Mouse (Mus musculus): ENCODE data around the gene Mettl23.
"Not testable (repeated sequence)": the region's sequence is repeated elsewhere in the genome, so short reads cannot be mapped to it uniquely, and the experiment has no call there.

Mettl23 gene

GRCm38 (mm10) chr11:116884061-116884460 is 41.0 kb downstream of the Mettl23 start:
- DNase-seq = no peak

DNA sequence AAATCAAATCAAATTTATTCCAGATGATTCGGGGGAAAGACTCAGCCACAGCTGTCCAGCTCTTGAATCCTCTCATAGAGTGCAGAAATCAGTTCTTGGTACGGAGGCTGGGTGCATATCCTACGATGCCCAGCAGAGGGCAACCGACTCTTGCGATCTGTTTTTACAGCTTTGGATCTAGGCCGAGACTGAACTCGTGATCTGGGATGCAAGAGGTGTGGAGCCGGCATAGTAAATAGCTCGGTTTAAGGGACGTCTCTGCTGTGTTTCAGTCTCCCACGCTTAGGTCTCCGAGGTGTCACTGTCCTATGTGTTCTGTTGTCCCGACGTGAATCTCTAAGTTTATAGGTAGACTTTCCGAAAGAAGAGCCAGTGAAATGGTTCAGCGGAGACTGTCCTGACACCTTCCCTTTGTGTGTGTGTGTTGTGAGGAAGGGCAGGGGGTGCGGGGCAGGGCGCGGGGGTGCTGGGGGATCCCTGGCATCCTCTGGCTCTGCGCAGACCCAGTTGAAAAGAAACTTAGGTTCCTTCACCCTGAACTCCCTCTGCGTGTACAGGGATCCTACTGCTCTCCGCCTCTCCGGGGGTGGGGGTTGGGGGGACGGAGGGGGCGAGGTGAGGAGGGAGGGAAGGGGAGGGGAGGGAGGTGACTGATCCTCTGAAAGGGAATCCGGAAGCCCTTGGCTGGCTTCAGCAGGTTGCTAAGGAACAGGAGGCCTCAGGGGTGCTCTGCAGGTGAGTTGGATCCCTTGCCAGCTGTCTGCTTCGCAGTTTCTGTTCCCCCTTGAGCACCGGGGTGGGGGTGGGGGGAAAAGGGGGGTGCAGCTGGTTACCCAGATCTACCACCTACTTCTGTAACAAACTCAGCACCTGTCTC is 42.4 kb downstream of the Mettl23 start:
- DNase-seq = peak; percentile 74 to 80

DNA sequence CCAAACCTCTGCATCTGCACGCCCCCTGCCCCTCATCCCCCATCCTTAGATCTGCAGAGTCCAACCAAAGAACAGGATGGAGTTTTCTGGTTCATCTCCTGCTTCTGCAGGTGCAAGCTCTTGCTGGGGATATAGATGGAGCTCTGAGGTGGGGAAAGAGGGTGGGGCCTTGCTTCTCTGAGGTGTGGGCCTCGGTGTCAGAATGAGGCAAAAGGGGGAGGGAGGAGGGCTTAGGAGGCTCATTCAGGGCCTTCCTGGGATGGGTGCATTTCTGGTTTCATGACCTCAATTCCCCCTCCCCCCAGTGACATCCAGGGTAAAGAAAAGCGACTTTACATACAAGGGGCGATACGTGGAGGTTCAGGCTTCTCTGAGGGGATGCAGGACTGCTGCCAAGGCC is 44.1 kb downstream of the Mettl23 start:
- no peak for DNase-seq

DNA sequence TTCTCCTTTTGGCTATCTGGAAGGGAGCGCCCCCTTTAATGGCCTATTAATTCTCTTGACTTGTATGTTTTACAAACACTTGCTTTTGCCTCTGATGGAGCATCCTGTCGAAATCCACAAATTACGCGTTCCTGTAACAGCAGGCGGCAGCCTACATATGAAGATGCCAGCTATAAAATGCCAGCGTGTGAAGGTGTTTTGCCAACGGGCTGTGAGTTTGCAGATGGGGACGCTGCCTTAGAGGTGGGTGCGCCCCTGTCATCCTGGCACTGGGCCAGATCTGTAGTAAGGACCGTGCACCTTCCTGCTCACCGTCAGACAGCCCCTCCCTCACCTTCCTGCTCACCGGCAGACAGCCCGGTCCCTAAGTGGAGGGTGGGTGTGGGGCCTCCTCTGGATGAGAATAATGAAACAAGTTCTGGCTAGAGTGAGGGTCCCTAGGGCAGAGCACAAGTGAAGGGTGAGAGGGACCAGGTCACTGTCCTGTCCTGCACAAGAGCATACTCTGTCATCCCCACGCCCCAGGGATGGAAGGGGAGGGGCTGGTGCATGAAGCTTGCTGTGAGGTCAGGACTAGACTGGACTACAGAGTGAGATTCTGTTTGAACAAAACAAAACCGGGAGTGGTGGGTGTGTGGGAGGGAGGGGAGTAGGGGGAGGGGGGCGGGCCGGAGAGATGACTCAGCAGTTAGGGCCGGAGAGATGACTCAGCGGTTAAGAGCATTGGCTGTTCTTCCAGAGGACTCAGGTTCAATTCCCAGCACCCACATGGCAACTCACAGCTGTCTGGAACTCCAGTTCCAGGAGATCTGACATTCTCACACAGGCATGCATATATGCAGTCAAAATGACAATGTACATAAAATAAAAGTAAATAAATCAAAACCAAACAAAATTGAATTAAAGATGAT is 50.7 kb downstream of the Mettl23 start:
- no peak for DNase-seq

GRCm38 (mm10) chr11:116895402-116895801 is 52.3 kb downstream of the Mettl23 start:
- DNase-seq = no peak

DNA sequence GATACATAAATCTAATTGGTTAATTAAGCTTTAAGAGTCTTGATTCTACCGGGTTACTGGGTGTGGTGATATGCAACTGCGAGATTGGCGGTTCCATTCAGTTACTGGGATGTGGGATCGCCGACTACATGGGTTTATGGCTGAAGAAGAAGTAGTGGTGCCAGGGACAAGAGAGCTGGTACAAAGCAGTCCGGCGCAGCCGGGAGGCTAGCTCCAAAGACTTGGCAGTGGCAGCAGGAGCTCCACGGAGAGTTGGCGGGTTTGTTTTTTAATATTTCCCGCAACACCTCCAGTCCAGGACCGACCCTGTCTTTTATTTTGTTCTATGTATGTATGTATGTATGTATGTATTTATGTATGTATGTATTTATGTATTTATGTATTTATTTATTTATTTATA is 56.2 kb downstream of the Mettl23 start:
- no peak for DNase-seq

GRCm38 (mm10) chr11:116902588-116902987 is 59.5 kb downstream of the Mettl23 start:
- not testable (repeated sequence) for DNase-seq
